In genomic region chr1:184644767-184645598, GRCm38 (mm10) we compare ENCODE assay signal across 11 mouse cellular contexts.
DNase-seq lines count a peak whose midpoint lies in the region; ATAC-seq and TF ChIP-seq lines count a peak whose summit lies in the region.
"Had no signal": no experiment of that assay in that cellular context is flagged by ENCODE, and none has a peak within 500 bp of the region (broad histone marks: within the 10 kb centered on the region; RNA-seq: fewer than 3 reads in every experiment).

No protein-coding gene starts in this region.

- H3K36me3 ChIP-seq in kidney, embryonic 15.5 days, result no peaks in the 10 kb centered on the region
- no peaks in the 10 kb centered on the region for H3K36me3 ChIP-seq in kidney, adult 2 months (ENCODE audit: control insufficient read depth, insufficient read depth, low read length)

- WGBS in kidney, embryonic 15.5 days, result 42% methylated on average over 9 of the region's 9 CpGs
- 77% methylated on average over 9 of the region's 9 CpGs for WGBS in kidney, adult 2 months

- H3K4me1 ChIP-seq in kidney, embryonic 15.5 days, result peaks cover 11% of the 10 kb centered on the region
- H3K4me1 ChIP-seq in kidney, adult 2 months (ENCODE audit: control insufficient read depth, insufficient read depth, low read length), result no peaks in the 10 kb centered on the region

- no peak overlapping the region for H3K27ac ChIP-seq in kidney, embryonic 15.5 days
- H3K27ac ChIP-seq in kidney, adult 2 months (ENCODE audit: insufficient read depth, low read depth, low read length), result no peak overlapping the region
- H3K27ac ChIP-seq: left cerebral cortex, adult 2 months had no signal

- intact Hi-C loops in left cerebral cortex, postnatal 14 days (cut with DNase I), result no loop called here

- H3K27me3 ChIP-seq in kidney, embryonic 15.5 days, result peaks cover 7% of the 10 kb centered on the region; the same call in 1 of the 2 replicates
- H3K27me3 ChIP-seq in kidney, adult 2 months (replicated peaks; ENCODE audit: control insufficient read depth, insufficient read depth, low read length), result no peaks in the 10 kb centered on the region

- no peak overlapping the region for H3K4me2 ChIP-seq in kidney, embryonic 15.5 days

- no peak for DNase-seq in kidney, adult 2 months
- DNase-seq in c-Kit-negative CD71-positive TER-119-positive erythroid progenitor cells, embryonic 14.5 days (ENCODE audit: low read depth, low spot score), result peak; percentile 81
- DNase-seq in testis, postnatal 14 days (ENCODE audit: low spot score), result no peak
- DNase-seq in left cerebral cortex, postnatal 14 days (ENCODE audit: low spot score in 2 of 2), result no peak
- DNase-seq: adrenal gland, postnatal 14 days; thymus, postnatal 36 days had no signal

- H3K9ac ChIP-seq in kidney, embryonic 15.5 days, result no peak overlapping the region

- no peak for TF ChIP-seq CTCF in kidney, adult 2 months (conservative IDR thresholded peaks at IDR 0.05; ENCODE audit: insufficient read depth, insufficient read length, low read depth, low read length)

- peak; percentile 91 for ATAC-seq in kidney, embryonic 15.5 days (replicated peaks; ENCODE audit: low FRiP score)
- peak; percentile 85 for ATAC-seq in erythroblast, adult 5-6 weeks (replicated peaks; ENCODE audit: low FRiP score, poor library complexity, severe bottlenecking)
- ATAC-seq in megakaryocyte, adult 5-6 weeks (ENCODE audit: poor library complexity, severe bottlenecking), result peak; percentile 61
- ATAC-seq in inflammation-experienced regulatory T-cells, adult 6 months, result no peak

- H3K9me3 ChIP-seq in kidney, embryonic 15.5 days (replicated peaks), result peaks cover 3% of the 10 kb centered on the region; the same call in 1 of the 2 replicates

- TF ChIP-seq POLR2A in kidney, adult 2 months (IDR thresholded peaks at IDR 0.05; ENCODE audit: low read depth, low read length), result no peak

- H3K4me3 ChIP-seq in kidney, embryonic 15.5 days (replicated peaks), result no peak overlapping the region
- no peak overlapping the region for H3K4me3 ChIP-seq in kidney, adult 2 months (ENCODE audit: insufficient read depth, low read depth, low read length)
- H3K4me3 ChIP-seq: left cerebral cortex, adult 2 months had no signal
